Mouse (Mus musculus) kidney, postnatal 10 days (tissue): ENCODE measurements around the gene Pgm5.
A peak's percentile ranks its signal among the peaks of the same experiment; 100 is the strongest.
"Not testable (repeated sequence)": the region's sequence is repeated elsewhere in the genome, so short reads cannot be mapped to it uniquely, and the experiment has no call there.

ENCODE experiments used
- DNase-seq: peaks from one replicate; pipeline ENCODE4 v3.0.0; 2021; ENCODE audit warnings: mixed read lengths

Gene Pgm5

GRCm38 (mm10) chr19:24703168-24703567 is 158.5 kb downstream of the Pgm5 start:
- DNase-seq = not testable (repeated sequence)

GRCm38 (mm10) chr19:24701716-24702115 is 159.9 kb downstream of the Pgm5 start:
- peak; percentile 53 for DNase-seq

- no peak for DNase-seq
Observed at GRCm38 (mm10) chr19:24700664-24701063, 161.0 kb downstream of the Pgm5 start.

- DNase-seq = no peak
Observed at GRCm38 (mm10) chr19:24699910-24700309, 161.7 kb downstream of the Pgm5 start.

- DNase-seq = peak; percentile 75
Observed at GRCm38 (mm10) chr19:24699196-24699595, 162.5 kb downstream of the Pgm5 start.

GRCm38 (mm10) chr19:24698651-24699050 is 163.0 kb downstream of the Pgm5 start:
- DNase-seq = no peak

GRCm38 (mm10) chr19:24697946-24698345 is 163.7 kb downstream of the Pgm5 start:
- DNase-seq = no peak

- no peak for DNase-seq
Observed at GRCm38 (mm10) chr19:24692691-24693090, 169.0 kb downstream of the Pgm5 start.

- no peak for DNase-seq
Observed at GRCm38 (mm10) chr19:24689531-24689930, 172.1 kb downstream of the Pgm5 start.

GRCm38 (mm10) chr19:24688327-24688726 is 173.3 kb downstream of the Pgm5 start:
- DNase-seq = no peak

- no peak for DNase-seq
Observed at GRCm38 (mm10) chr19:24686411-24686810, 175.2 kb downstream of the Pgm5 start.

GRCm38 (mm10) chr19:24683016-24683720 is 178.5 kb downstream of the Pgm5 start:
- peak; percentile 57 for DNase-seq

- DNase-seq = no peak
Observed at GRCm38 (mm10) chr19:24677242-24677984, 184.2 kb downstream of the Pgm5 start.

GRCm38 (mm10) chr19:24676429-24676828 is 185.2 kb downstream of the Pgm5 start:
- DNase-seq = no peak

- peak; percentile 46 for DNase-seq
Observed at GRCm38 (mm10) chr19:24673762-24674161, 187.9 kb downstream of the Pgm5 start, which contains the start of gene Tmem252. Gene Tmem252, plus strand, starts transcription at chr19:24674008.

GRCm38 (mm10) chr19:24673331-24673730 is 188.3 kb downstream of the Pgm5 start:
- DNase-seq = peak; percentile 37

GRCm38 (mm10) chr19:24672366-24672960 is 189.2 kb downstream of the Pgm5 start:
- peak; percentile 14 for DNase-seq

GRCm38 (mm10) chr19:24671571-24671970 is 190.1 kb downstream of the Pgm5 start:
- DNase-seq = peak; percentile 45

GRCm38 (mm10) chr19:24667527-24667926 is 194.1 kb downstream of the Pgm5 start:
- DNase-seq = no peak

GRCm38 (mm10) chr19:24665771-24666170 is 195.9 kb downstream of the Pgm5 start:
- no peak for DNase-seq

GRCm38 (mm10) chr19:24662346-24662745 is 199.3 kb downstream of the Pgm5 start:
- DNase-seq = no peak

GRCm38 (mm10) chr19:24656981-24657380 is 204.7 kb downstream of the Pgm5 start:
- no peak for DNase-seq

GRCm38 (mm10) chr19:24653230-24653799 is 208.3 kb downstream of the Pgm5 start:
- DNase-seq = peak; percentile 60
